Mouse (Mus musculus) hindbrain, embryonic 15.5 days (tissue): ENCODE measurements around the gene Nfia. TPM values are rescaled to one million over a fixed set of nuclear protein-coding genes. Genes with fewer than 3 reads are reported as not detected.
A peak's percentile ranks its signal among the peaks of the same experiment; 100 is the strongest.

ENCODE experiments used
- ATAC-seq: fragments of 200-750 bp; cut with Nextera tagmentation; 2 replicates; pipeline ENCODE4 v1.8.0; 2017; ENCODE audit warnings: low read depth, moderate number of reproducible peaks, moderate TSS enrichment; ENCODE audit not compliant: low FRiP score
- H3K27ac ChIP-seq: fragments of 300-500 bp; sonication (generic); replicated peaks from 2 replicates; pipeline ENCODE4 v1.5.1; 2015; ENCODE audit warnings: mild to moderate bottlenecking, inconsistent platforms
- H3K27me3 ChIP-seq: fragments of 300-500 bp; sonication (generic); 2 replicates; pipeline ENCODE4 v1.6.1; 2015; ENCODE audit warnings: control low read depth, inconsistent platforms
- H3K36me3 ChIP-seq: fragments of 300-500 bp; sonication (generic); 2 replicates; pipeline ENCODE4 v1.6.1; 2015; ENCODE audit warnings: control low read depth, inconsistent platforms
- H3K4me1 ChIP-seq: fragments of 300-500 bp; sonication (generic); replicated peaks from 2 replicates; pipeline ENCODE4 v1.6.1; 2015; ENCODE audit warnings: control low read depth, inconsistent platforms
- H3K4me2 ChIP-seq: fragments of 300-500 bp; sonication (generic); 2 replicates; pipeline ENCODE4 v1.6.1; 2015; ENCODE audit warnings: moderate library complexity, mild to moderate bottlenecking, inconsistent platforms
- H3K4me3 ChIP-seq: fragments of 300-500 bp; sonication (generic); 2 replicates; pipeline ENCODE4 v1.5.1; 2015; ENCODE audit warnings: mild to moderate bottlenecking, inconsistent platforms
- H3K9ac ChIP-seq: fragments of 300-500 bp; sonication (generic); 2 replicates; pipeline ENCODE4 v1.6.1; 2015; ENCODE audit warnings: inconsistent platforms
- H3K9me3 ChIP-seq: fragments of 300-500 bp; sonication (generic); 2 replicates; pipeline ENCODE4 v1.6.1; 2016; ENCODE audit warnings: control low read depth, inconsistent platforms
- WGBS: fragments of 180-500 bp; shearing (Covaris S2); methylation state at CpG from one replicate; pipeline ENCODE4 v1.1.7; 2015; 5-methylcytosine and 5-hydroxymethylcytosine counted together
- polyA plus RNA-seq: library from polyadenylated mRNA; unstranded; fragments of >200 nt; fragmentation: Nextera tagmentation; extraction: Ambion mirVana; gene quantifications from 2 replicates; pipeline ENCODE4 v1.2.1, GENCODE M21; 2015

Gene Nfia
- polyA plus RNA-seq, 1 experiment from 2014 or later = 47.1 TPM

GRCm38 (mm10) chr4:98050781-98051180 lies 278.2 kb downstream of the Nfia start:
- Histone ChIP-seq H3K4me1 (peaks cover 22% of the 10 kb centered on the region), H3K27ac (no peak overlapping the region), H3K27me3 (no peaks in the 10 kb centered on the region), H3K4me2 (no peak overlapping the region), H3K36me3 (no peaks in the 10 kb centered on the region), H3K9ac (no peak overlapping the region), H3K9me3 (no peaks in the 10 kb centered on the region), H3K4me3 (no peak overlapping the region)
- ATAC-seq = peak; percentile 59; the same call in 1 of the 2 replicates
- WGBS = 38% methylated on average over 10 of the region's 10 CpGs

- WGBS = 65% methylated on average over 3 of the region's 3 CpGs
- Histone ChIP-seq H3K4me2 (no peak overlapping the region), H3K4me3 (no peak overlapping the region), H3K9ac (no peak overlapping the region), H3K27me3 (no peaks in the 10 kb centered on the region), H3K27ac (no peak overlapping the region), H3K36me3 (no peaks in the 10 kb centered on the region), H3K9me3 (no peaks in the 10 kb centered on the region), H3K4me1 (peaks cover 22% of the 10 kb centered on the region)
- no peak for ATAC-seq
These were observed 278.8 kb downstream of the Nfia start for GRCm38 (mm10) chr4:98051326-98051725.

- 94% methylated on average over 4 of the region's 4 CpGs for WGBS
- ATAC-seq = no peak
- H3K27me3 ChIP-seq = no peaks in the 10 kb centered on the region
These were observed 282.5 kb downstream of the Nfia start for GRCm38 (mm10) chr4:98055036-98055435.

GRCm38 (mm10) chr4:98056396-98057020 lies 284.0 kb downstream of the Nfia start:
- WGBS = 92% methylated on average over 7 of the region's 7 CpGs
- no peak for ATAC-seq
- Histone ChIP-seq H3K4me3 (no peak overlapping the region), H3K4me2 (no peak overlapping the region), H3K27ac (no peak overlapping the region), H3K36me3 (no peaks in the 10 kb centered on the region), H3K9me3 (no peaks in the 10 kb centered on the region), H3K27me3 (no peaks in the 10 kb centered on the region), H3K4me1 (no peaks in the 10 kb centered on the region), H3K9ac (no peak overlapping the region)

More at GRCm38 (mm10) chr4:98055036-98055435, 282.5 kb downstream of the Nfia start:
- H3K4me3 ChIP-seq = no peak overlapping the region
- H3K9me3 ChIP-seq = no peaks in the 10 kb centered on the region
- no peaks in the 10 kb centered on the region for H3K36me3 ChIP-seq
- no peak overlapping the region for H3K27ac ChIP-seq
- H3K9ac ChIP-seq = no peak overlapping the region
- no peak overlapping the region for H3K4me2 ChIP-seq
- H3K4me1 ChIP-seq = peaks cover 12% of the 10 kb centered on the region

GRCm38 (mm10) chr4:98057246-98057645 lies 284.7 kb downstream of the Nfia start:
- WGBS = 79% methylated on average over 12 of the region's 12 CpGs
- Histone ChIP-seq H3K9ac (no peak overlapping the region), H3K27ac (no peak overlapping the region), H3K27me3 (no peaks in the 10 kb centered on the region), H3K9me3 (no peaks in the 10 kb centered on the region), H3K4me1 (no peaks in the 10 kb centered on the region), H3K4me3 (no peak overlapping the region), H3K36me3 (no peaks in the 10 kb centered on the region), H3K4me2 (no peak overlapping the region)
- no peak for ATAC-seq

- WGBS = 80% methylated on average over 4 of the region's 4 CpGs
- Histone ChIP-seq H3K27me3 (no peaks in the 10 kb centered on the region), H3K36me3 (no peaks in the 10 kb centered on the region), H3K4me3 (no peak overlapping the region), H3K4me2 (no peak overlapping the region), H3K27ac (no peak overlapping the region), H3K9me3 (no peaks in the 10 kb centered on the region), H3K4me1 (no peaks in the 10 kb centered on the region), H3K9ac (no peak overlapping the region)
- no peak for ATAC-seq
These were observed 285.2 kb downstream of the Nfia start for GRCm38 (mm10) chr4:98057721-98058120.

GRCm38 (mm10) chr4:98058182-98058581 lies 285.6 kb downstream of the Nfia start:
- no peaks in the 10 kb centered on the region for H3K4me1 ChIP-seq
- H3K4me3 ChIP-seq = no peak overlapping the region
- H3K4me2 ChIP-seq = no peak overlapping the region
- H3K27me3 ChIP-seq = no peaks in the 10 kb centered on the region
- H3K27ac ChIP-seq = no peak overlapping the region
- no peaks in the 10 kb centered on the region for H3K9me3 ChIP-seq
- ATAC-seq = no peak
- no peak overlapping the region for H3K9ac ChIP-seq
- no peaks in the 10 kb centered on the region for H3K36me3 ChIP-seq

- no peak for ATAC-seq
- no peak overlapping the region for H3K4me3 ChIP-seq
- no peak overlapping the region for H3K4me2 ChIP-seq
- no peak overlapping the region for H3K9ac ChIP-seq
- no peaks in the 10 kb centered on the region for H3K36me3 ChIP-seq
- WGBS = 55% methylated on average over 1 of the region's 1 CpGs
- H3K9me3 ChIP-seq = no peaks in the 10 kb centered on the region
- no peak overlapping the region for H3K27ac ChIP-seq
- H3K4me1 ChIP-seq = no peaks in the 10 kb centered on the region
- H3K27me3 ChIP-seq = no peaks in the 10 kb centered on the region
These were observed 288.1 kb downstream of the Nfia start for GRCm38 (mm10) chr4:98060601-98061000.

GRCm38 (mm10) chr4:98061086-98061485 lies 288.6 kb downstream of the Nfia start:
- no peak overlapping the region for H3K4me2 ChIP-seq
- H3K27me3 ChIP-seq = no peaks in the 10 kb centered on the region
- no peaks in the 10 kb centered on the region for H3K4me1 ChIP-seq
- no peaks in the 10 kb centered on the region for H3K36me3 ChIP-seq
- no peak overlapping the region for H3K9ac ChIP-seq
- H3K9me3 ChIP-seq = no peaks in the 10 kb centered on the region
- 86% methylated on average over 1 of the region's 1 CpGs for WGBS
- H3K4me3 ChIP-seq = no peak overlapping the region
- no peak for ATAC-seq
- H3K27ac ChIP-seq = no peak overlapping the region

GRCm38 (mm10) chr4:98063280-98063679 lies 290.7 kb downstream of the Nfia start:
- WGBS = 90% methylated on average over 3 of the region's 3 CpGs
- no peak overlapping the region for H3K4me2 ChIP-seq
- ATAC-seq = no peak
- no peaks in the 10 kb centered on the region for H3K36me3 ChIP-seq
- H3K27me3 ChIP-seq = no peaks in the 10 kb centered on the region
- no peak overlapping the region for H3K27ac ChIP-seq
- no peak overlapping the region for H3K9ac ChIP-seq
- H3K4me1 ChIP-seq = no peaks in the 10 kb centered on the region
- no peak overlapping the region for H3K4me3 ChIP-seq
- H3K9me3 ChIP-seq = no peaks in the 10 kb centered on the region

GRCm38 (mm10) chr4:98076106-98076505 lies 303.6 kb downstream of the Nfia start:
- H3K9ac ChIP-seq = no peak overlapping the region
- no peak for ATAC-seq
- no peak overlapping the region for H3K4me2 ChIP-seq
- H3K27me3 ChIP-seq = no peaks in the 10 kb centered on the region
- no peak overlapping the region for H3K27ac ChIP-seq
- H3K4me1 ChIP-seq = no peaks in the 10 kb centered on the region
- H3K4me3 ChIP-seq = no peak overlapping the region
- H3K36me3 ChIP-seq = no peaks in the 10 kb centered on the region
- no peaks in the 10 kb centered on the region for H3K9me3 ChIP-seq
- 87% methylated on average over 7 of the region's 7 CpGs for WGBS

GRCm38 (mm10) chr4:98076624-98077023 lies 304.1 kb downstream of the Nfia start:
- H3K9ac ChIP-seq = no peak overlapping the region
- no peaks in the 10 kb centered on the region for H3K9me3 ChIP-seq
- no peak overlapping the region for H3K4me3 ChIP-seq
- H3K4me1 ChIP-seq = no peaks in the 10 kb centered on the region
- WGBS = 91% methylated on average over 7 of the region's 7 CpGs
- no peak for ATAC-seq
- H3K27me3 ChIP-seq = no peaks in the 10 kb centered on the region
- no peak overlapping the region for H3K4me2 ChIP-seq
- H3K27ac ChIP-seq = no peak overlapping the region
- H3K36me3 ChIP-seq = no peaks in the 10 kb centered on the region

GRCm38 (mm10) chr4:98080586-98080985 lies 308.1 kb downstream of the Nfia start:
- no peak overlapping the region for H3K4me3 ChIP-seq
- H3K27ac ChIP-seq = no peak overlapping the region
- no peak overlapping the region for H3K9ac ChIP-seq
- H3K9me3 ChIP-seq = no peaks in the 10 kb centered on the region
- ATAC-seq = no peak
- no peaks in the 10 kb centered on the region for H3K27me3 ChIP-seq
- no peaks in the 10 kb centered on the region for H3K4me1 ChIP-seq
- H3K4me2 ChIP-seq = no peak overlapping the region
- WGBS = 47% methylated on average over 1 of the region's 1 CpGs
- H3K36me3 ChIP-seq = no peaks in the 10 kb centered on the region
